ENCODE assay signal across 8 mouse cellular contexts in genomic region chr13:28957765-28958164, GRCm38 (mm10). TPM values are rescaled to one million over a fixed set of nuclear protein-coding genes. Genes with fewer than 3 reads are reported as not detected.
DNase-seq lines count a peak whose midpoint lies in the region; ATAC-seq and TF ChIP-seq lines count a peak whose summit lies in the region.

No protein-coding gene starts in this region.

- H3K27me3 ChIP-seq in heart, embryonic 12.5 days (replicated peaks) = no peaks in the 10 kb centered on the region
- peaks cover 37% of the 10 kb centered on the region for H3K27me3 ChIP-seq in liver, embryonic 15.5 days
- no peaks in the 10 kb centered on the region for H3K27me3 ChIP-seq in neural tube, embryonic 11.5 days (ENCODE audit: control insufficient read depth, insufficient read depth, low read length)
- H3K27me3 ChIP-seq in stomach, postnatal 0 days (ENCODE audit: control insufficient read depth, insufficient read depth, low read length) = no peaks in the 10 kb centered on the region

- H3K27ac ChIP-seq in heart, embryonic 12.5 days (ENCODE audit: poor library complexity, severe bottlenecking) = peak overlapping the region; percentile 99
- peak overlapping the region; percentile 68 for H3K27ac ChIP-seq in liver, embryonic 15.5 days (replicated peaks)
- peak overlapping the region; percentile 96 for H3K27ac ChIP-seq in neural tube, embryonic 11.5 days (ENCODE audit: low read depth, low read length)
- H3K27ac ChIP-seq in stomach, postnatal 0 days (replicated peaks) = peak overlapping the region; percentile 94

- TF ChIP-seq EP300 in stomach, postnatal 0 days (optimal IDR thresholded peaks at IDR 0.05) = no peak

- under 1% methylated on average over 16 of the region's 16 CpGs for WGBS in heart, embryonic 12.5 days
- WGBS in liver, embryonic 15.5 days (ENCODE audit: insufficient replicate concordance) = under 1% methylated on average over 16 of the region's 16 CpGs
- 4% methylated on average over 16 of the region's 16 CpGs for WGBS in neural tube, embryonic 11.5 days
- WGBS in stomach, postnatal 0 days = 1% methylated on average over 16 of the region's 16 CpGs

- no peak for TF ChIP-seq POLR2A in brain, embryonic 14.5 days (IDR thresholded peaks at IDR 0.05; ENCODE audit: borderline replicate concordance, extremely low read depth, insufficient read depth, insufficient read length, poor library complexity, severe bottlenecking)

- ATAC-seq in erythroblast, adult 5-6 weeks (replicated peaks; ENCODE audit: low FRiP score, poor library complexity, severe bottlenecking) = peak; percentile 92
- ATAC-seq in heart, embryonic 12.5 days (ENCODE audit: insufficient number of reproducible peaks, low FRiP score) = peak; percentile 33; the same call in 1 of the 2 replicates
- peak; percentile 76 for ATAC-seq in liver, embryonic 15.5 days (ENCODE audit: insufficient read depth)
- peak; percentile 45 for ATAC-seq in neural tube, embryonic 11.5 days (ENCODE audit: insufficient read depth, low FRiP score, low TSS enrichment)
- ATAC-seq in stomach, postnatal 0 days (ENCODE audit: low FRiP score, low TSS enrichment) = peak; percentile 59

- peak; percentile 99 for TF ChIP-seq CTCF in brain, embryonic 14.5 days (IDR thresholded peaks at IDR 0.05; ENCODE audit: borderline replicate concordance, extremely low read depth, insufficient read depth, insufficient read length)
- TF ChIP-seq CTCF in stomach, postnatal 0 days (IDR thresholded peaks at IDR 0.05; ENCODE audit: low read depth) = peak; percentile 100

- H3K36me3 ChIP-seq in heart, embryonic 12.5 days = no peaks in the 10 kb centered on the region
- H3K36me3 ChIP-seq in liver, embryonic 15.5 days (replicated peaks) = no peaks in the 10 kb centered on the region
- H3K36me3 ChIP-seq in neural tube, embryonic 11.5 days (ENCODE audit: control insufficient read depth, insufficient read depth, low read length) = no peaks in the 10 kb centered on the region
- H3K36me3 ChIP-seq in stomach, postnatal 0 days (ENCODE audit: control insufficient read depth, insufficient read depth, low read length) = no peaks in the 10 kb centered on the region

- H3K4me3 ChIP-seq in heart, embryonic 12.5 days = peak overlapping the region; percentile 67
- peak overlapping the region; percentile 58 for H3K4me3 ChIP-seq in liver, embryonic 15.5 days (replicated peaks)
- H3K4me3 ChIP-seq in neural tube, embryonic 11.5 days (ENCODE audit: low read depth, low read length) = peak overlapping the region; percentile 52
- peak overlapping the region; percentile 54 for H3K4me3 ChIP-seq in stomach, postnatal 0 days (ENCODE audit: low read depth, low read length)

- peaks cover 3% of the 10 kb centered on the region; the same call in 1 of the 2 replicates for H3K4me1 ChIP-seq in heart, embryonic 12.5 days (replicated peaks)
- H3K4me1 ChIP-seq in liver, embryonic 15.5 days (replicated peaks) = peaks cover 37% of the 10 kb centered on the region
- H3K4me1 ChIP-seq in neural tube, embryonic 11.5 days (ENCODE audit: control insufficient read depth, insufficient read depth, low read length) = peaks cover 7% of the 10 kb centered on the region; the same call in 1 of the 2 replicates
- no peaks in the 10 kb centered on the region for H3K4me1 ChIP-seq in stomach, postnatal 0 days (replicated peaks; ENCODE audit: control insufficient read depth, insufficient read depth)

- DNase-seq in B cell, adult 2 months = peak; percentile 86 to 87
- DNase-seq in brain, embryonic 14.5 days (ENCODE audit: low read depth) = peak; percentile 98
- peak; percentile 99 for DNase-seq in kidney, postnatal 10 days
- DNase-seq in neural tube, embryonic 11.5 days (ENCODE audit: low spot score) = peak; percentile 96
- DNase-seq in stomach, postnatal 0 days (ENCODE audit: low spot score) = peak; percentile 96

- peak overlapping the region; percentile 75 for H3K9ac ChIP-seq in heart, embryonic 12.5 days
- peak overlapping the region; percentile 47 for H3K9ac ChIP-seq in liver, embryonic 15.5 days
- H3K9ac ChIP-seq in neural tube, embryonic 11.5 days (ENCODE audit: low read length) = peak overlapping the region; percentile 76
- H3K9ac ChIP-seq in stomach, postnatal 0 days (ENCODE audit: low read length) = peak overlapping the region; percentile 79

- 0 out of 2 replicates have a peak, but pooled peaks cover 4% of the 10 kb centered on the region for H3K9me3 ChIP-seq in heart, embryonic 12.5 days (replicated peaks)
- H3K9me3 ChIP-seq in liver, embryonic 15.5 days (replicated peaks) = no peaks in the 10 kb centered on the region
- H3K9me3 ChIP-seq in neural tube, embryonic 11.5 days (ENCODE audit: control insufficient read depth, low read length) = no peaks in the 10 kb centered on the region
- H3K9me3 ChIP-seq in stomach, postnatal 0 days (ENCODE audit: control insufficient read depth, low read length) = no peaks in the 10 kb centered on the region

- H3K4me2 ChIP-seq in heart, embryonic 12.5 days = peak overlapping the region; percentile 89
- peak overlapping the region; percentile 93 for H3K4me2 ChIP-seq in liver, embryonic 15.5 days
- peak overlapping the region; percentile 99 for H3K4me2 ChIP-seq in neural tube, embryonic 11.5 days (ENCODE audit: low read depth)
- H3K4me2 ChIP-seq in stomach, postnatal 0 days (replicated peaks; ENCODE audit: low read depth) = peak overlapping the region; percentile 97

RNA-seq across cellular contexts. Expression of gene Sox4, which starts 4.3 kb away (rescaled TPM):
- polyA plus RNA-seq in brain, embryonic 14.5 days (2012; rRNA removed) = 327 and 346 TPM in 2 replicates
- 1.2 and 2.3 TPM in 2 replicates for total RNA-seq in erythroblast, adult 5-6 weeks (2015; ENCODE audit: low replicate concordance)
- 1.5 and 4.0 TPM in 2 replicates for total RNA-seq in erythroblast, adult 5-6 weeks (2017; ENCODE audit: low replicate concordance)
- 78.2 and 84.1 TPM in 2 replicates for polyA plus RNA-seq in heart, embryonic 12.5 days (2016; fragmentation: Nextera tagmentation; extraction: Ambion mirVana)
- polyA plus RNA-seq in liver, embryonic 15.5 days (2015; fragmentation: Nextera tagmentation; extraction: Ambion mirVana) = 1.9 and 2.0 TPM in 2 replicates
- 165 and 172 TPM in 2 replicates for polyA plus RNA-seq in neural tube, embryonic 11.5 days (2014; fragmentation: Nextera tagmentation; extraction: Ambion mirVana)
- polyA plus RNA-seq in stomach, postnatal 0 days (2015; fragmentation: Nextera tagmentation; extraction: Ambion mirVana) = 23.1 and 23.8 TPM in 2 replicates

Comparison
In these comparisons a context has a peak if more than half of its experiments do, and no peak if none do; other contexts are left out.
1. Peak in every context shown above with its lines: DNase-seq, ATAC-seq, H3K4me3 ChIP-seq and H3K27ac ChIP-seq.
2. ATAC-seq: peak in every context shown above with its lines; median percentile 92 in erythroblast, adult 5-6 weeks; 76 in liver, embryonic 15.5 days; 59 in stomach, postnatal 0 days; 45 in neural tube, embryonic 11.5 days; 33 in heart, embryonic 12.5 days.